Mouse (Mus musculus) neural tube, embryonic 14.5 days (tissue): ENCODE data around the gene Rabepk. TPM values are rescaled to one million over a fixed set of nuclear protein-coding genes. Genes with fewer than 3 reads are reported as not detected.
"Not testable (repeated sequence)": the region's sequence is repeated elsewhere in the genome, so short reads cannot be mapped to it uniquely, and the experiment has no call there.

ENCODE experiments used
- ATAC-seq: fragments of 200-750 bp; cut with Nextera tagmentation; 2 replicates; pipeline ENCODE4 v1.8.0; 2017; ENCODE audit warnings: low read depth, mild to moderate bottlenecking, moderate TSS enrichment, moderate library complexity
- H3K27ac ChIP-seq: fragments of 300-500 bp; sonication (generic); 2 replicates; pipeline ENCODE4 v1.5.1; 2014; ENCODE audit warnings: low read depth, mild to moderate bottlenecking, control low read depth, low read length, moderate library complexity, mixed read lengths
- H3K27me3 ChIP-seq: fragments of 300-500 bp; sonication (generic); 2 replicates; pipeline ENCODE4 v1.6.1; 2014; ENCODE audit warnings: low read length; ENCODE audit not compliant: control insufficient read depth, insufficient read depth
- H3K36me3 ChIP-seq: fragments of 300-500 bp; sonication (generic); 2 replicates; pipeline ENCODE4 v1.6.1; 2014; ENCODE audit warnings: low read length, mixed read lengths; ENCODE audit not compliant: control insufficient read depth, insufficient read depth
- H3K4me1 ChIP-seq: fragments of 300-500 bp; sonication (generic); 2 replicates; pipeline ENCODE4 v1.6.1; 2014; ENCODE audit warnings: low read length; ENCODE audit not compliant: control insufficient read depth, insufficient read depth
- H3K4me2 ChIP-seq: fragments of 300-500 bp; sonication (generic); 2 replicates; pipeline ENCODE4 v1.6.1; 2014; ENCODE audit warnings: mild to moderate bottlenecking, low read depth, low read length, control low read depth
- H3K4me3 ChIP-seq: fragments of 300-500 bp; sonication (generic); 2 replicates; pipeline ENCODE4 v1.5.1; 2014; ENCODE audit warnings: low read depth, low read length, control low read depth, mixed read lengths
- H3K9ac ChIP-seq: fragments of 300-500 bp; sonication (generic); replicated peaks from 2 replicates; pipeline ENCODE4 v1.6.1; 2014; ENCODE audit warnings: low read depth, mild to moderate bottlenecking, control low read depth, low read length, mixed read lengths
- H3K9me3 ChIP-seq: fragments of 300-500 bp; sonication (generic); 2 replicates; pipeline ENCODE4 v1.6.1; 2016; ENCODE audit warnings: low read length; ENCODE audit not compliant: control insufficient read depth
- WGBS: fragments of 180-500 bp; shearing (Covaris S2); extraction: QIAGEN DNeasy Blood & Tissue Kit; methylation state at CpG from one replicate; pipeline ENCODE4 v1.1.7; 2014; 5-methylcytosine and 5-hydroxymethylcytosine counted together
- polyA plus RNA-seq: library from polyadenylated mRNA; unstranded; fragments of >200 nt; fragmentation: Nextera tagmentation; extraction: Ambion mirVana; gene quantifications from 2 replicates; pipeline ENCODE4 v1.2.1, GENCODE M21; 2014

Gene Rabepk
- polyA plus RNA-seq, 1 experiment from 2014 or later, result 29.1 TPM

GRCm38 (mm10) chr2:34809568-34809967, 9.9 kb upstream of the Rabepk start:
- 95% methylated on average over 1 of the region's 1 CpGs for WGBS

GRCm38 (mm10) chr2:34808057-34808456, 8.3 kb upstream of the Rabepk start:
- no peak overlapping the region for H3K9ac ChIP-seq
- H3K4me1 ChIP-seq, result peaks cover 12% of the 10 kb centered on the region
- H3K27ac ChIP-seq, result no peak overlapping the region
- no peaks in the 10 kb centered on the region for H3K9me3 ChIP-seq
- WGBS, result 81% methylated on average over 2 of the region's 2 CpGs
- no peak for ATAC-seq
- no peak overlapping the region for H3K4me3 ChIP-seq
- H3K4me2 ChIP-seq, result no peak overlapping the region
- H3K36me3 ChIP-seq, result peaks cover 21% of the 10 kb centered on the region
- no peaks in the 10 kb centered on the region for H3K27me3 ChIP-seq

More at GRCm38 (mm10) chr2:34809568-34809967, 9.9 kb upstream of the Rabepk start:
- Histone ChIP-seq H3K27ac (no peak overlapping the region), H3K4me2 (no peak overlapping the region), H3K4me3 (no peak overlapping the region), H3K9me3 (no peaks in the 10 kb centered on the region), H3K27me3 (no peaks in the 10 kb centered on the region), H3K9ac (no peak overlapping the region), H3K4me1 (0 out of 2 replicates have a peak, but pooled peaks cover 3% of the 10 kb centered on the region), H3K36me3 (peaks cover 27% of the 10 kb centered on the region)
- ATAC-seq, result no peak

GRCm38 (mm10) chr2:34805364-34805950, 5.7 kb upstream of the Rabepk start:
- Histone ChIP-seq H3K27me3 (no peaks in the 10 kb centered on the region), H3K36me3 (peaks cover 9% of the 10 kb centered on the region), H3K4me1 (peaks cover 12% of the 10 kb centered on the region), H3K4me2 (no peak overlapping the region), H3K9me3 (no peaks in the 10 kb centered on the region), H3K4me3 (no peak overlapping the region), H3K27ac (no peak overlapping the region), H3K9ac (no peak overlapping the region)
- ATAC-seq, result no peak
- 89% methylated on average over 10 of the region's 10 CpGs for WGBS

- H3K4me2 ChIP-seq, result no peak overlapping the region
- 71% methylated on average over 1 of the region's 1 CpGs for WGBS
These were observed 5.1 kb upstream of the Rabepk start for GRCm38 (mm10) chr2:34804815-34805214.

GRCm38 (mm10) chr2:34804172-34804571, 4.5 kb upstream of the Rabepk start:
- H3K4me1 ChIP-seq, result peaks cover 15% of the 10 kb centered on the region
- H3K4me3 ChIP-seq, result no peak overlapping the region
- no peaks in the 10 kb centered on the region for H3K9me3 ChIP-seq
- peaks cover 8% of the 10 kb centered on the region for H3K36me3 ChIP-seq
- ATAC-seq, result no peak
- H3K27ac ChIP-seq, result no peak overlapping the region
- H3K4me2 ChIP-seq, result no peak overlapping the region
- H3K9ac ChIP-seq, result no peak overlapping the region
- 97% methylated on average over 2 of the region's 2 CpGs for WGBS
- no peaks in the 10 kb centered on the region for H3K27me3 ChIP-seq

More at GRCm38 (mm10) chr2:34804815-34805214, 5.1 kb upstream of the Rabepk start:
- Histone ChIP-seq H3K9ac (no peak overlapping the region), H3K36me3 (peaks cover 8% of the 10 kb centered on the region), H3K4me1 (peaks cover 12% of the 10 kb centered on the region), H3K27ac (no peak overlapping the region), H3K27me3 (no peaks in the 10 kb centered on the region), H3K4me3 (no peak overlapping the region), H3K9me3 (no peaks in the 10 kb centered on the region)
- ATAC-seq, result no peak

GRCm38 (mm10) chr2:34803746-34804145, 4.0 kb upstream of the Rabepk start:
- no peak overlapping the region for H3K9ac ChIP-seq
- H3K4me3 ChIP-seq, result no peak overlapping the region
- no peaks in the 10 kb centered on the region for H3K9me3 ChIP-seq
- no peak for ATAC-seq
- peaks cover 17% of the 10 kb centered on the region for H3K4me1 ChIP-seq
- peak overlapping the region; percentile 35; the same call in 1 of the 2 replicates for H3K4me2 ChIP-seq
- peaks cover 8% of the 10 kb centered on the region for H3K36me3 ChIP-seq
- WGBS, result 66% methylated on average over 3 of the region's 3 CpGs
- H3K27me3 ChIP-seq, result no peaks in the 10 kb centered on the region
- no peak overlapping the region for H3K27ac ChIP-seq

- not testable (repeated sequence) for H3K27me3 ChIP-seq, H3K9me3 ChIP-seq, H3K36me3 ChIP-seq
- under 1% methylated on average over 22 of the region's 32 CpGs for whole genome bisulfite sequencing
- Histone ChIP-seq H3K4me2 (peak overlapping the region; percentile 53), H3K4me1 (peaks cover 17% of the 10 kb centered on the region), H3K27ac (peak overlapping the region; percentile 89), H3K9ac (peak overlapping the region; percentile 71), H3K4me3 (peak overlapping the region; percentile 63)
- ATAC-seq, result peak; percentile 67
These were observed 3.0 kb upstream of the Rabepk start for GRCm38 (mm10) chr2:34802565-34803245.

- Histone ChIP-seq H3K9me3 (no peaks in the 10 kb centered on the region), H3K4me3 (peak overlapping the region; percentile 63), H3K27ac (peak overlapping the region; percentile 89), H3K4me1 (peaks cover 17% of the 10 kb centered on the region), H3K27me3 (no peaks in the 10 kb centered on the region), H3K36me3 (peaks cover 8% of the 10 kb centered on the region; the same call in 1 of the 2 replicates), H3K9ac (peak overlapping the region; percentile 71), H3K4me2 (no peak overlapping the region)
- ATAC-seq, result peak; percentile 97
- 6% methylated on average over 39 of the region's 39 CpGs for WGBS
These were observed 2.1 kb upstream of the Rabepk start for GRCm38 (mm10) chr2:34801516-34802482.
